Mouse (Mus musculus) MEL (cell line): Measurements from ENCODE around the gene Mecom. TPM values are rescaled to one million over a fixed set of nuclear protein-coding genes. Genes with fewer than 3 reads are reported as not detected.

Experiments used
- DNase-seq: peaks from one replicate; pipeline ENCODE4 v3.0.0; 2011; ENCODE audit warnings: low read depth, low spot score
- H3K27ac ChIP-seq: 2 replicates; pipeline ENCODE4 v1.5.1; 2012; ENCODE audit warnings: low read depth, mild to moderate bottlenecking, control low read depth, low read length, moderate library complexity; ENCODE audit not compliant: control insufficient read depth
- H3K27me3 ChIP-seq, 2 experiments: fragments of 150-350 bp in 1 of 2; sonication (generic) in 1 of 2; 2 replicates each; pipeline ENCODE4 v1.6.1; 2012; ENCODE audit warnings: low read length in 2 of 2, mild to moderate bottlenecking in 2 of 2, improper control_type of control experiment in 1 of 2, moderate library complexity in 1 of 2; ENCODE audit not compliant: insufficient read depth in 2 of 2, control insufficient read depth in 1 of 2
- H3K36me3 ChIP-seq, 2 experiments: 2 replicates each; pipeline ENCODE4 v1.6.1; 2012 to 2014; ENCODE audit warnings: low read length in 2 of 2, improper control_type of control experiment in 1 of 2, inconsistent platforms in 1 of 2, mild to moderate bottlenecking in 1 of 2; ENCODE audit not compliant: insufficient read depth in 2 of 2, control insufficient read depth in 1 of 2
- H3K4me1 ChIP-seq, 2 experiments: fragments of 150-350 bp in 1 of 2; sonication (generic) in 1 of 2; 2 replicates each; pipeline ENCODE4 v1.6.1; 2012; ENCODE audit warnings: low read length in 2 of 2, improper control_type of control experiment in 1 of 2, mild to moderate bottlenecking in 1 of 2; ENCODE audit not compliant: insufficient read depth in 2 of 2, control insufficient read depth in 1 of 2
- H3K4me3 ChIP-seq, 2 experiments: fragments of 150-350 bp in 1 of 2; sonication (generic) in 1 of 2; 2 replicates each; pipeline ENCODE4 v1.5.1; 2012; ENCODE audit warnings: low read depth in 2 of 2, low read length in 2 of 2, mild to moderate bottlenecking in 2 of 2, moderate library complexity in 2 of 2, control low read depth in 1 of 2, improper control_type of control experiment in 1 of 2; ENCODE audit not compliant: control insufficient read depth in 1 of 2, insufficient read depth in 1 of 2
- H3K79me2 ChIP-seq: 2 replicates; pipeline ENCODE4 v1.6.1; 2012; ENCODE audit warnings: mild to moderate bottlenecking, low read length, moderate library complexity; ENCODE audit not compliant: control insufficient read depth, poor library complexity, insufficient read depth
- H3K9ac ChIP-seq: 2 replicates; pipeline ENCODE4 v1.6.1; 2012; ENCODE audit warnings: low read depth, mild to moderate bottlenecking, control low read depth, low read length, moderate library complexity; ENCODE audit not compliant: control insufficient read depth, poor library complexity, severe bottlenecking
- H3K9me3 ChIP-seq: fragments of 150-350 bp; sonication (generic); replicated peaks from 2 replicates; pipeline ENCODE4 v1.6.1; 2012; ENCODE audit warnings: mild to moderate bottlenecking, low read length, improper control_type of control experiment, moderate library complexity; ENCODE audit not compliant: insufficient read depth
- CHD1 ChIP-seq: IDR thresholded peaks from 2 replicates; pipeline ENCODE4 v1.6.1; 2012; ENCODE audit warnings: low read depth, mild to moderate bottlenecking, inconsistent platforms, low read length, improper control_type of control experiment
- CHD2 ChIP-seq: IDR thresholded peaks from 2 replicates; pipeline ENCODE4 v1.6.1; 2011; ENCODE audit warnings: low read length, improper control_type of control experiment
- ELF1 ChIP-seq: IDR thresholded peaks from 2 replicates; pipeline ENCODE4 v1.6.1; 2014; ENCODE audit warnings: low read depth, mild to moderate bottlenecking, inconsistent platforms, low read length, improper control_type of control experiment, moderate library complexity
- EP300 ChIP-seq, 2 experiments: IDR thresholded peaks; 2 replicates each; pipeline ENCODE4 v1.6.1; 2011; ENCODE audit warnings: improper control_type of control experiment in 2 of 2, low read length in 2 of 2, low read depth in 1 of 2, mild to moderate bottlenecking in 1 of 2
- GABPA ChIP-seq: IDR thresholded peaks from 2 replicates; pipeline ENCODE4 v1.6.1; 2012; ENCODE audit warnings: low read depth, mild to moderate bottlenecking, inconsistent platforms, low read length, improper control_type of control experiment, moderate library complexity
- HCFC1 ChIP-seq: IDR thresholded peaks from 2 replicates; pipeline ENCODE4 v1.6.1; 2012; ENCODE audit warnings: low read depth, mild to moderate bottlenecking, inconsistent platforms, low read length, improper control_type of control experiment, moderate library complexity
- JUND ChIP-seq: IDR thresholded peaks from 2 replicates; pipeline ENCODE4 v1.6.1; 2011; ENCODE audit warnings: low read depth, mild to moderate bottlenecking, improper control_type of control experiment, low read length
- KAT2A ChIP-seq: conservative IDR thresholded peaks from 2 replicates; pipeline ENCODE4 v1.6.1; 2012; ENCODE audit warnings: low read depth, low read length, improper control_type of control experiment, inconsistent platforms
- MAFK ChIP-seq: IDR thresholded peaks from 2 replicates; pipeline ENCODE4 v1.6.1; 2011; ENCODE audit warnings: low read depth, mild to moderate bottlenecking, low read length, improper control_type of control experiment, borderline replicate concordance
- MEF2A ChIP-seq: IDR thresholded peaks from 2 replicates; pipeline ENCODE4 v1.6.1; 2014; ENCODE audit warnings: low read depth, mild to moderate bottlenecking, inconsistent platforms, low read length, improper control_type of control experiment; ENCODE audit not compliant: poor library complexity, insufficient replicate concordance, severe bottlenecking; ENCODE audit errors: extremely low read depth
- NRF1 ChIP-seq: IDR thresholded peaks from 2 replicates; pipeline ENCODE4 v1.6.1; 2014; ENCODE audit warnings: low read depth, mild to moderate bottlenecking, inconsistent platforms, low read length, improper control_type of control experiment, moderate library complexity; ENCODE audit not compliant: poor library complexity, insufficient read depth, severe bottlenecking
- POLR2A ChIP-seq, 2 experiments: IDR thresholded peaks; 2 replicates each; pipeline ENCODE4 v1.6.1; 2011 to 2012; ENCODE audit warnings: low read length in 2 of 2, mild to moderate bottlenecking in 2 of 2, control low read depth in 1 of 2, improper control_type of control experiment in 1 of 2, low read depth in 1 of 2, moderate library complexity in 1 of 2; ENCODE audit not compliant: control insufficient read depth in 1 of 2, insufficient read depth in 1 of 2, poor library complexity in 1 of 2
- POLR2AphosphoS2 ChIP-seq: IDR thresholded peaks from 2 replicates; pipeline ENCODE4 v1.6.1; 2011; ENCODE audit warnings: low read length, improper control_type of control experiment
- RCOR1 ChIP-seq: IDR thresholded peaks from 2 replicates; pipeline ENCODE4 v1.6.1; 2012; ENCODE audit warnings: low read depth, mild to moderate bottlenecking, inconsistent platforms, low read length, improper control_type of control experiment
- SMC3 ChIP-seq: IDR thresholded peaks from 2 replicates; pipeline ENCODE4 v1.6.1; 2011; ENCODE audit warnings: low read depth, low read length, improper control_type of control experiment
- TBP ChIP-seq: IDR thresholded peaks from 2 replicates; pipeline ENCODE4 v1.8.0; 2011; ENCODE audit warnings: low read depth, low read length, improper control_type of control experiment
- TCF12 ChIP-seq: IDR thresholded peaks from 2 replicates; pipeline ENCODE4 v1.6.1; 2014; ENCODE audit warnings: low read depth, mild to moderate bottlenecking, inconsistent platforms, low read length, improper control_type of control experiment, moderate library complexity
- UBTF ChIP-seq: IDR thresholded peaks from 2 replicates; pipeline ENCODE4 v1.6.1; 2012; ENCODE audit warnings: low read depth, mild to moderate bottlenecking, inconsistent platforms, low read length, improper control_type of control experiment, moderate library complexity, borderline replicate concordance; ENCODE audit not compliant: insufficient read depth
- ZKSCAN1 ChIP-seq: IDR thresholded peaks from 2 replicates; pipeline ENCODE4 v1.6.1; 2012; ENCODE audit warnings: low read depth, mild to moderate bottlenecking, inconsistent platforms, low read length, improper control_type of control experiment, moderate library complexity
- ZMIZ1 ChIP-seq: IDR thresholded peaks from 2 replicates; pipeline ENCODE4 v1.6.1; 2012; ENCODE audit warnings: low read depth, mild to moderate bottlenecking, inconsistent platforms, low read length, improper control_type of control experiment, moderate library complexity
- ZNF384 ChIP-seq: IDR thresholded peaks from 2 replicates; pipeline ENCODE4 v1.6.1; 2012; ENCODE audit warnings: low read depth, mild to moderate bottlenecking, inconsistent platforms, low read length, improper control_type of control experiment
- polyA plus RNA-seq, 2 experiments: library from polyadenylated mRNA; stranded (reverse) in 1 of 2; unstranded in 1 of 2; fragments of >175 nt in 1 of 2; fragments of >200 nt in 1 of 2; gene quantifications; 2 replicates each; pipeline versions ENCODE4 v1.2.1 to v1.2.4; 2012; ENCODE audit warnings: low replicate concordance in 2 of 2, low read depth in 1 of 2; ENCODE audit not compliant: insufficient read length in 2 of 2, insufficient read depth in 1 of 2, missing spikeins in 1 of 2
- total RNA-seq: library from RNA; depleted of rRNA; stranded (reverse); fragments of 300-350 nt; gene quantifications from 2 replicates; pipeline ENCODE4 v1.2.3, GENCODE M21; 2012

Gene Mecom
- total and polyA plus RNA-seq, 3 experiments, result 0.04 TPM; not detected in 2

DNA sequence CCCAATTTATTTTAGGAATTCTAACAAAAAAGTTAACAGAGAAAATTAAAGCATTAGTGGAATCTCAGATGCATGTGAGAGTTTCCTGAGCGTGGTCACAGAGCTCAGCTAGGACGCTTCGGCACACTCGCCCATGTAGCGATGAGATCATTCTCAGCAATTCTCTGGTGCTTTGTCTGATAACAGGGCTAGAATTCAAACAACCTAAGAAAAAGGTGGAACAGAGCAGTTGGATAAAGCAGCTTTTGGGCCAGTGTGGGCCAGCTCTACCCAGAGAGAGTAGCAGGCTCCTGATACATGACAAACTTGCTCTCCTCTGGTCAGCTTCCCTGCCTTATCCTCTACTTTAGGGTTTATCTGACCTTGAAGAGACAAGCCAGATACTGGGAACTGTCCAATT is 402.8 kb downstream of the Mecom start:
- no peak for TF ChIP-seq MAFK
- TF ChIP-seq MEF2A, result no peak
- no peak for TF ChIP-seq ELF1
- TF ChIP-seq TBP, result no peak
- TF ChIP-seq POLR2A (IDR thresholded peaks at IDR 0.05; ENCODE audit: control insufficient read depth in 1 of 2, insufficient read depth in 1 of 2, low read depth in 1 of 2, low read length in 2 of 2, poor library complexity in 1 of 2), result no peak
- no peak for TF ChIP-seq ZNF384
- no peak for TF ChIP-seq EP300 (IDR thresholded peaks at IDR 0.05; ENCODE audit: low read depth in 1 of 2, low read length in 2 of 2)
- no peak for TF ChIP-seq ZKSCAN1
- no peak for TF ChIP-seq GABPA
- no peak for TF ChIP-seq SMC3
- no peak for TF ChIP-seq ZMIZ1
- no peak for TF ChIP-seq UBTF
- TF ChIP-seq POLR2AphosphoS2, result no peak
- no peak for TF ChIP-seq TCF12
- no peak for TF ChIP-seq CHD2
- TF ChIP-seq HCFC1, result no peak
- no peak for TF ChIP-seq RCOR1
- no peak for TF ChIP-seq KAT2A
- no peak for TF ChIP-seq NRF1
- H3K36me3 ChIP-seq, result no peaks in the 10 kb centered on the region
- no peak overlapping the region for H3K4me3 ChIP-seq
- no peaks in the 10 kb centered on the region for H3K79me2 ChIP-seq
- no peaks in the 10 kb centered on the region for H3K9me3 ChIP-seq
- no peak overlapping the region for H3K9ac ChIP-seq
- no peak overlapping the region for H3K27ac ChIP-seq
- no peaks in the 10 kb centered on the region for H3K27me3 ChIP-seq
- no peak for DNase-seq
- H3K4me1 ChIP-seq, result no peaks in the 10 kb centered on the region

DNA sequence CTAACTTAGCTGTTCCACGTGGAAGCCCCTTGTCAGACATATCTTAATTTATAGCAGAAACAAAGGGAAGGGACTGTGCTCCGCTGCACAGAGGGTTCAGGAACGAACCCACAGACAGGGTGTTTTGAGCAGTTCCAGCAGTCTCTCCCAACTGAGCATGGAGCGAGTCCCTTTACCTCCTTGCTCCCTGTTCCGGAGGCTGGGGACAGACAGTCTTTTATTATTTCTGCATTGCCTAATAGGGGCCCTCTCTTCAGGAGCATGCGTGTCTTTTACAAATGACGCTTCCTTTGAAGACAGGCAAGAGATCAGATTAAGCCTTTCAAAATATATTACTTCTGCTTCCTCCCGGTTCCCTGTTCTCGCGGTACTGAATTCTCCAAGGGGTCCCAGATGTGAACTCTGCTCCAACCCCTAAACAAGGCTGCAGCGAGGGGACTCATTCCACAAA is 403.8 kb downstream of the Mecom start:
- H3K27me3 ChIP-seq, result no peaks in the 10 kb centered on the region
- H3K9me3 ChIP-seq, result no peaks in the 10 kb centered on the region
- H3K4me1 ChIP-seq, result no peaks in the 10 kb centered on the region
- H3K36me3 ChIP-seq, result no peaks in the 10 kb centered on the region
- H3K79me2 ChIP-seq, result no peaks in the 10 kb centered on the region
- no peak overlapping the region for H3K9ac ChIP-seq
- no peak overlapping the region for H3K4me3 ChIP-seq
- DNase-seq, result no peak
- no peak overlapping the region for H3K27ac ChIP-seq
- TF ChIP-seq CHD1, result no peak
- no peak for TF ChIP-seq JUND
